12 mouse cellular contexts compared by ENCODE assay signal in genomic region chr5:140509204-140509603, GRCm38 (mm10). TPM values are rescaled to one million over a fixed set of nuclear protein-coding genes. Genes with fewer than 3 reads are reported as not detected.
DNase-seq lines count a peak whose midpoint lies in the region; ATAC-seq and TF ChIP-seq lines count a peak whose summit lies in the region.
"Had no signal": no experiment of that assay in that cellular context is flagged by ENCODE, and none has a peak within 500 bp of the region (broad histone marks: within the 10 kb centered on the region; RNA-seq: fewer than 3 reads in every experiment).

No protein-coding gene starts in this region.

- no peak overlapping the region for H3K9ac ChIP-seq in forebrain, embryonic 12.5 days
- H3K9ac ChIP-seq in lung, embryonic 14.5 days, result peak overlapping the region; percentile 16; the same call in 1 of the 2 replicates
- H3K9ac ChIP-seq in liver, embryonic 14.5 days (replicated peaks), result no peak overlapping the region; the same call in 1 of the 2 replicates

- H3K4me1 ChIP-seq in forebrain, embryonic 10.5 days, result peaks cover 70% of the 10 kb centered on the region
- H3K4me1 ChIP-seq in forebrain, embryonic 12.5 days, result peaks cover 57% of the 10 kb centered on the region
- peaks cover 8% of the 10 kb centered on the region for H3K4me1 ChIP-seq in lung, embryonic 14.5 days (ENCODE audit: insufficient read depth)
- H3K4me1 ChIP-seq in bone marrow macrophage, adult 2 months (ENCODE audit: control insufficient read depth, insufficient read depth, low read length), result peaks cover 55% of the 10 kb centered on the region
- H3K4me1 ChIP-seq in liver, embryonic 14.5 days (replicated peaks; ENCODE audit: control insufficient read depth in 2 of 2, insufficient read depth in 2 of 2, low read length in 1 of 2), result peaks cover 8 to 48% of the 10 kb centered on the region in 2 experiments

- H3K4me2 ChIP-seq in forebrain, embryonic 12.5 days, result no peak overlapping the region
- H3K4me2 ChIP-seq in lung, embryonic 14.5 days, result peak overlapping the region; percentile 44; the same call in 1 of the 2 replicates
- H3K4me2 ChIP-seq in liver, embryonic 14.5 days (ENCODE audit: low read depth), result peak overlapping the region; percentile 26

- peak overlapping the region; percentile 40; the same call in 1 of the 2 replicates for H3K27ac ChIP-seq in forebrain, embryonic 10.5 days
- no peak overlapping the region for H3K27ac ChIP-seq in forebrain, embryonic 12.5 days
- peak overlapping the region; percentile 60; the same call in 1 of the 2 replicates for H3K27ac ChIP-seq in lung, embryonic 14.5 days (ENCODE audit: low read depth)
- H3K27ac ChIP-seq in bone marrow macrophage, adult 2 months (ENCODE audit: insufficient read depth, low read depth, low read length), result peak overlapping the region; percentile 75
- no peak overlapping the region for H3K27ac ChIP-seq in liver, embryonic 14.5 days

- TF ChIP-seq CTCF in lung, embryonic 14.5 days (IDR thresholded peaks at IDR 0.05; ENCODE audit: low read depth), result no peak
- no peak for TF ChIP-seq CTCF in bone marrow macrophage, adult 2 months (IDR thresholded peaks at IDR 0.05; ENCODE audit: low read depth, low read length)
- no peak for TF ChIP-seq CTCF in liver, embryonic 14.5 days (IDR thresholded peaks at IDR 0.05; ENCODE audit: low read depth)

- no peak for ATAC-seq in forebrain, embryonic 12.5 days (ENCODE audit: low FRiP score)
- no peak for ATAC-seq in lung, embryonic 14.5 days (ENCODE audit: insufficient read depth)
- no peak for ATAC-seq in liver, embryonic 14.5 days (ENCODE audit: insufficient read depth)

- no peak overlapping the region for H3K4me3 ChIP-seq in forebrain, embryonic 10.5 days
- H3K4me3 ChIP-seq in forebrain, embryonic 12.5 days (replicated peaks), result no peak overlapping the region
- no peak overlapping the region for H3K4me3 ChIP-seq in lung, embryonic 14.5 days (ENCODE audit: low read depth, low read length)
- H3K4me3 ChIP-seq in bone marrow macrophage, adult 2 months (ENCODE audit: insufficient read depth, low read length), result peak overlapping the region; percentile 89; the same call in 1 of the 2 replicates
- no peak overlapping the region for H3K4me3 ChIP-seq in liver, embryonic 14.5 days (ENCODE audit: insufficient read depth in 1 of 2, low read depth in 2 of 2, low read length in 2 of 2)

- no peak for TF ChIP-seq POLR2A in bone marrow macrophage, adult 2 months (IDR thresholded peaks at IDR 0.05; ENCODE audit: borderline replicate concordance, low read depth, low read length)

- H3K27me3 ChIP-seq in forebrain, embryonic 10.5 days (ENCODE audit: poor library complexity, severe bottlenecking), result peaks cover 5% of the 10 kb centered on the region
- 0 out of 2 replicates have a peak, but pooled peaks cover 2% of the 10 kb centered on the region for H3K27me3 ChIP-seq in forebrain, embryonic 12.5 days
- H3K27me3 ChIP-seq in lung, embryonic 14.5 days (ENCODE audit: insufficient read depth, low read length), result no peaks in the 10 kb centered on the region
- H3K27me3 ChIP-seq in liver, embryonic 14.5 days (ENCODE audit: control insufficient read depth, insufficient read depth, low read length), result no peaks in the 10 kb centered on the region

- no peaks in the 10 kb centered on the region for H3K9me3 ChIP-seq in forebrain, embryonic 10.5 days
- H3K9me3 ChIP-seq in forebrain, embryonic 12.5 days, result no peaks in the 10 kb centered on the region
- no peaks in the 10 kb centered on the region for H3K9me3 ChIP-seq in lung, embryonic 14.5 days (ENCODE audit: low read depth, low read length)
- H3K9me3 ChIP-seq in liver, embryonic 14.5 days (ENCODE audit: control insufficient read depth, low read length), result no peaks in the 10 kb centered on the region

- WGBS in forebrain, embryonic 10.5 days, result 70% methylated on average over 9 of the region's 9 CpGs
- 65% methylated on average over 9 of the region's 9 CpGs for whole genome bisulfite sequencing in forebrain, embryonic 12.5 days
- 48% methylated on average over 9 of the region's 9 CpGs for WGBS in lung, embryonic 14.5 days
- WGBS in liver, embryonic 14.5 days (ENCODE audit: insufficient replicate concordance), result 31% methylated on average over 9 of the region's 9 CpGs

- DNase-seq in forebrain, embryonic 10.5 days (ENCODE audit: extremely low spot score, low spot score), result no peak
- DNase-seq in lung, embryonic 14.5 days, result no peak
- DNase-seq in lung, adult 18-20 months, result no peak
- DNase-seq in liver, embryonic 14.5 days (ENCODE audit: low read depth in 3 of 3, low spot score in 3 of 3), result no peak
- DNase-seq in cerebellum, adult 11 months, result no peak
- DNase-seq in kidney, postnatal 14 days, result no peak
- DNase-seq: cerebellum, adult 2 months; right cerebral cortex, postnatal 4 days had no signal

- H3K36me3 ChIP-seq in forebrain, embryonic 10.5 days (replicated peaks), result peaks cover 6% of the 10 kb centered on the region; the same call in 1 of the 2 replicates
- H3K36me3 ChIP-seq in forebrain, embryonic 12.5 days (replicated peaks), result no peaks in the 10 kb centered on the region
- no peaks in the 10 kb centered on the region for H3K36me3 ChIP-seq in lung, embryonic 14.5 days (ENCODE audit: insufficient read depth)
- H3K36me3 ChIP-seq in liver, embryonic 14.5 days (replicated peaks; ENCODE audit: control insufficient read depth, insufficient read depth, low read depth), result no peaks in the 10 kb centered on the region

- TF ChIP-seq EP300 in liver, embryonic 14.5 days (IDR thresholded peaks at IDR 0.05; ENCODE audit: low read depth), result no peak

RNA-seq across cellular contexts. Expression of gene Chst12, which starts 3.9 kb away (rescaled TPM):
- 14.0 and 15.1 TPM in 2 replicates for polyA plus RNA-seq in forebrain, embryonic 10.5 days (2016; fragmentation: Nextera tagmentation; extraction: Ambion mirVana)
- polyA plus RNA-seq in forebrain, embryonic 12.5 days (2016; fragmentation: Nextera tagmentation; extraction: Ambion mirVana), result 9.7 and 11.1 TPM in 2 replicates
- polyA plus RNA-seq in lung, embryonic 14.5 days (2014; fragmentation: Nextera tagmentation; extraction: Ambion mirVana), result 21.5 and 22.0 TPM in 2 replicates
- polyA plus RNA-seq in bone marrow macrophage, adult 2 months (2012; ENCODE audit: insufficient read depth, insufficient read length, missing spikeins), result 48.9 and 51.3 TPM in 2 replicates
- 4.3 and 4.8 TPM in 2 replicates for polyA plus RNA-seq in liver, embryonic 14.5 days (2012; rRNA removed)
- polyA plus RNA-seq in liver, embryonic 14.5 days (2014; fragmentation: Nextera tagmentation; extraction: Ambion mirVana), result 5.4 and 6.5 TPM in 2 replicates

RNA-seq across cellular contexts. Expression of gene Grifin, which starts 55.7 kb away (rescaled TPM):
- polyA plus RNA-seq in forebrain, embryonic 10.5 days (2016; fragmentation: Nextera tagmentation; extraction: Ambion mirVana), result not detected in 2 replicates
- polyA plus RNA-seq in forebrain, embryonic 12.5 days (2016; fragmentation: Nextera tagmentation; extraction: Ambion mirVana), result not detected in 2 replicates
- polyA plus RNA-seq in lung, embryonic 14.5 days (2014; fragmentation: Nextera tagmentation; extraction: Ambion mirVana), result not detected in 2 replicates
- polyA plus RNA-seq in bone marrow macrophage, adult 2 months (2012; ENCODE audit: insufficient read depth, insufficient read length, missing spikeins), result not detected in 2 replicates
- 2.5 and 2.7 TPM in 2 replicates for polyA plus RNA-seq in liver, embryonic 14.5 days (2012; rRNA removed)
- polyA plus RNA-seq in liver, embryonic 14.5 days (2014; fragmentation: Nextera tagmentation; extraction: Ambion mirVana), result 2.3 and 4.0 TPM in 2 replicates
- polyA plus RNA-seq: heart, postnatal 0 days; liver, adult 2 months had no signal

Comparison
In these comparisons a context has a peak if more than half of its experiments do, and no peak if none do; other contexts are left out.
1. H3K27ac ChIP-seq: peak in forebrain, embryonic 10.5 days (single experiment), lung, embryonic 14.5 days (single experiment) and bone marrow macrophage, adult 2 months (single experiment); none in forebrain, embryonic 12.5 days (single experiment) and liver, embryonic 14.5 days (single experiment).